46 mouse cellular contexts compared by ENCODE assay signal in genomic region chr17:34344882-34345281, GRCm38 (mm10). TPM values are rescaled to one million over a fixed set of nuclear protein-coding genes. Genes with fewer than 3 reads are reported as not detected.
"Had no signal": no experiment of that assay in that cellular context is flagged by ENCODE, and none has a peak within 500 bp of the region (broad histone marks: within the 10 kb centered on the region; RNA-seq: fewer than 3 reads in every experiment).

No protein-coding gene starts in this region.

- H3K9me3 ChIP-seq: limb, embryonic 10.5 days; limb, embryonic 12.5 days; limb, embryonic 13.5 days; limb, embryonic 15.5 days; liver, embryonic 12.5 days; liver, embryonic 13.5 days; liver, embryonic 15.5 days; lung, embryonic 15.5 days; megakaryocyte, embryonic 14.5 days; midbrain, embryonic 10.5 days; midbrain, embryonic 12.5 days; midbrain, embryonic 13.5 days; midbrain, embryonic 15.5 days had no signal

- H3K9ac ChIP-seq: limb, embryonic 12.5 days; limb, embryonic 13.5 days; limb, embryonic 15.5 days; liver, embryonic 12.5 days; liver, embryonic 13.5 days; liver, embryonic 14.5 days; liver, embryonic 15.5 days; liver, postnatal 0 days; lung, embryonic 14.5 days; lung, embryonic 15.5 days; midbrain, embryonic 12.5 days; midbrain, embryonic 13.5 days; midbrain, embryonic 15.5 days had no signal

- H3K4me1 ChIP-seq: limb, embryonic 10.5 days; limb, embryonic 12.5 days; limb, embryonic 13.5 days; limb, embryonic 15.5 days; liver, embryonic 12.5 days; liver, embryonic 13.5 days; liver, embryonic 15.5 days; lung, embryonic 15.5 days; midbrain, embryonic 12.5 days; midbrain, embryonic 13.5 days; midbrain, embryonic 15.5 days had no signal

- H3K27me3 ChIP-seq: limb, embryonic 12.5 days; liver, embryonic 13.5 days; lung, embryonic 15.5 days; midbrain, embryonic 13.5 days; midbrain, embryonic 15.5 days had no signal

- H3K4me3 ChIP-seq: limb, embryonic 10.5 days; limb, embryonic 12.5 days; limb, embryonic 13.5 days; limb, embryonic 15.5 days; liver, embryonic 12.5 days; liver, embryonic 13.5 days; liver, embryonic 15.5 days; lung, embryonic 15.5 days; megakaryocyte, embryonic 14.5 days; midbrain, embryonic 10.5 days; midbrain, embryonic 12.5 days; midbrain, embryonic 13.5 days; midbrain, embryonic 15.5 days; myocyte had no signal

- H3K4me2 ChIP-seq: limb, embryonic 12.5 days; limb, embryonic 13.5 days; limb, embryonic 15.5 days; liver, embryonic 11.5 days; liver, embryonic 12.5 days; liver, embryonic 13.5 days; liver, embryonic 15.5 days; lung, embryonic 14.5 days; lung, embryonic 15.5 days; midbrain, embryonic 11.5 days; midbrain, embryonic 12.5 days; midbrain, embryonic 13.5 days; midbrain, embryonic 15.5 days had no signal

- H3K27ac ChIP-seq: limb, embryonic 10.5 days; limb, embryonic 12.5 days; limb, embryonic 13.5 days; limb, embryonic 15.5 days; liver, embryonic 12.5 days; liver, embryonic 13.5 days; liver, embryonic 14.5 days; liver, embryonic 15.5 days; lung, embryonic 15.5 days; macrophage; midbrain, embryonic 10.5 days; midbrain, embryonic 12.5 days; midbrain, embryonic 13.5 days; midbrain, embryonic 15.5 days had no signal

- H3K36me3 ChIP-seq: limb, embryonic 10.5 days; limb, embryonic 12.5 days; limb, embryonic 13.5 days; limb, embryonic 15.5 days; liver, embryonic 12.5 days; liver, embryonic 13.5 days; liver, embryonic 15.5 days; lung, embryonic 15.5 days; midbrain, embryonic 10.5 days; midbrain, embryonic 12.5 days; midbrain, embryonic 13.5 days; midbrain, embryonic 15.5 days had no signal

- DNase-seq: left cerebral cortex, postnatal 4 days; liver; liver, embryonic 13.5 days; liver, postnatal 0 days; lung, adult 18-20 months; lung, adult 2 months; lung, embryonic 14.5 days; lung, postnatal 10 days; lung, postnatal 14 days; lung, postnatal 36 days; lung, postnatal 4 days; midbrain, embryonic 14.5 days had no signal

RNA-seq across cellular contexts. Expression of gene Btnl2, which starts 9.7 kb away (rescaled TPM):
- total RNA-seq: megakaryocyte progenitor cell, adult 5-6 weeks; megakaryocyte-erythroid progenitor cell, adult 5-6 weeks; midbrain, postnatal 0 days had no signal
- polyA plus RNA-seq: limb, embryonic 10.5 days; limb, embryonic 11.5 days; limb, embryonic 12.5 days; liver, adult 2 months; liver, embryonic 11.5 days; liver, postnatal 0 days; lung, postnatal 0 days; midbrain, embryonic 13.5 days; midbrain, embryonic 14.5 days; midbrain, embryonic 15.5 days; midbrain, postnatal 0 days; myocyte; neural tube, embryonic 11.5 days had no signal

RNA-seq across cellular contexts. Expression of gene H2-Eb2, which starts 19.4 kb away (rescaled TPM):
- total RNA-seq: left cerebral cortex, postnatal 10 days; left cerebral cortex, postnatal 14 days; left cerebral cortex, postnatal 25 days; left cerebral cortex, postnatal 36 days; left cerebral cortex, postnatal 4 days had no signal
- polyA plus RNA-seq: limb, embryonic 10.5 days; limb, embryonic 13.5 days; limb, embryonic 14.5 days; limb, embryonic 15.5 days; liver, embryonic 11.5 days; liver, embryonic 12.5 days; liver, embryonic 13.5 days; liver, embryonic 14.5 days; liver, embryonic 15.5 days; liver, embryonic 16.5 days; liver, postnatal 0 days; lung, embryonic 14.5 days; lung, postnatal 0 days; midbrain, embryonic 10.5 days; midbrain, embryonic 11.5 days; midbrain, embryonic 12.5 days; midbrain, embryonic 13.5 days; midbrain, embryonic 14.5 days; myocyte; neural tube, embryonic 11.5 days had no signal

RNA-seq across cellular contexts. Expression of gene Btnl1, which starts 32.0 kb away (rescaled TPM):
- total RNA-seq: left cerebral cortex, postnatal 10 days; left cerebral cortex, postnatal 14 days; left cerebral cortex, postnatal 25 days; left cerebral cortex, postnatal 36 days; left cerebral cortex, postnatal 4 days; liver, adult 2 months; megakaryocyte progenitor cell, adult 5-6 weeks; megakaryocyte, adult 5-6 weeks; megakaryocyte-erythroid progenitor cell, adult 5-6 weeks; midbrain, postnatal 0 days; monocyte, adult 5-6 weeks had no signal
- polyA plus RNA-seq: limb, embryonic 10.5 days; limb, embryonic 11.5 days; limb, embryonic 12.5 days; limb, embryonic 13.5 days; limb, embryonic 14.5 days; limb, embryonic 15.5 days; liver, adult 2 months; liver, embryonic 11.5 days; liver, embryonic 12.5 days; liver, embryonic 13.5 days; liver, embryonic 14.5 days; liver, embryonic 15.5 days; liver, postnatal 0 days; lung, embryonic 14.5 days; lung, embryonic 15.5 days; lung, embryonic 16.5 days; lung, postnatal 0 days; macrophage; midbrain, embryonic 10.5 days; midbrain, embryonic 11.5 days; midbrain, embryonic 12.5 days; midbrain, embryonic 13.5 days; midbrain, embryonic 14.5 days; midbrain, embryonic 15.5 days; midbrain, embryonic 16.5 days; midbrain, postnatal 0 days; myocyte; neural tube, embryonic 11.5 days had no signal

RNA-seq across cellular contexts. Expression of gene H2-Eb1, which starts 39.2 kb away (rescaled TPM):
- polyA plus RNA-seq: myocyte had no signal

RNA-seq across cellular contexts. Expression of gene BC051142, which starts 53.7 kb away (rescaled TPM):
- total RNA-seq: liver, adult 2 months; monocyte, adult 5-6 weeks had no signal
- polyA plus RNA-seq: liver, embryonic 15.5 days; myocyte had no signal
